Mouse (Mus musculus) urinary bladder, postnatal 36 days (tissue): ENCODE results near the gene Olfr1189.
"Not testable (repeated sequence)": the region's sequence is repeated elsewhere in the genome, so short reads cannot be mapped to it uniquely, and the experiment has no call there.

Experiments
- DNase-seq, 2 experiments: peaks; one replicate each; pipeline ENCODE4 v3.0.0; 2022; ENCODE audit warnings: low spot score in 2 of 2, mixed read lengths in 1 of 2

Olfr1189 gene

DNA sequence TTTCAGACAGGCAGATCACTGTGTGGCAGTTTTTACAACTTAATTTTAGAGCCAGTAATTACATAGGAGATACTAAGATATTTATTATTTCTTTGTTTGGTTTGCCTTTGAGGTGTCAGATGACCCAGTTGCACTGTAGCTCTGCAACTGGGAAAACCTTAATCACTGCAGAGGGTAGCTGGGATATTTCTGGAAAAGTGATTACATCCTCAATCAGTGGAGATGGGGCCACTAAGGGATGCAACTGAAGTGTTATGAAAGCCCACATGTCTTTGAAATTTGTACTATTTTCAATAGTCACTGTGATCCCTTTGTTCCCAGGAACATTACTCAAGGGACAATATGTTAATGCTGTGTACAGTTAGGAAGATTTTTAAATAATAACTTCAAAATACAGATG, at the start of gene Olfr1189:
Gene Olfr1189, plus strand, starts transcription at position 301 of the 400 bp plus-strand sequence.
- DNase-seq: no peak

DNA sequence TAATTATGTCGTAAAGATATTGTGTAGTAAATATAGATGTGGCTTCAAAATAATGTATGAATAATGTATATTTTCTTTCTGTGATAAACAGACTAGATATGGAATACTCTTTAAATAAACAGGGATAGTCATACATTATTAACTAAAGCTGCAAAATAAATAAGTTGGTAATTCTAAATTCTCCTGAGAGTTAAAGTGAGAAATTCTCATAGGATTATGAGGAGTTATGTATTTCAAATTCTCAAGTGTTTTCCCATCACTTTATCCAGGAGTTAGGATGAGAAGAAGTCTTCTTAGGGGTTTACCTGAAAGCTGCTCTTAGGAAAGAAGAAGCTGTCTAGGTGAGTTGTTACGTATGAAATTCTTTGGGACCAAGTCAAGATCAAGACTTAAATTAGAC, 29.6 kb upstream of the Olfr1189 start, which contains the start of gene Olfr1188:
Gene Olfr1188, plus strand, starts transcription at position 301 of the 400 bp plus-strand sequence.
- DNase-seq: no peak

DNA sequence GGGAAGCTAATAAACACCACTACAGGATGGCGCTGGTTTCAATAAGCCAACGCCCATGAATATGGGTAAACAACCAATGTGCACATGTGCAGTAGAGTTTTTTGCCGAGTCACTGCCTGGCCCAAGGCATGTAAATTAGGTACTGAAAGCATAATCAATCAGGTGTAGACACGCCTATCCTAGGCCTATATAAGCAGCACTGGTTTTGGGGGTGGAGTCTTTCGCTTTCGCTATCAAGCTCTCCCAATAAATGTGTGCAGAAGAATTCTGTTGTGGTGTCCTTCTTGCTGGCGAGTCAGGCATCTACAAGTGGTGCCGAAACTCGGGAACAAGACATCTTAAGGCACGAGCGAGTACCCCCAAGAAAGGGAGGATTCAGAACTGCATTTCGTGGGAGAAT, 13.6 kb upstream of the Olfr1189 start:
- not testable (repeated sequence) for DNase-seq

DNA sequence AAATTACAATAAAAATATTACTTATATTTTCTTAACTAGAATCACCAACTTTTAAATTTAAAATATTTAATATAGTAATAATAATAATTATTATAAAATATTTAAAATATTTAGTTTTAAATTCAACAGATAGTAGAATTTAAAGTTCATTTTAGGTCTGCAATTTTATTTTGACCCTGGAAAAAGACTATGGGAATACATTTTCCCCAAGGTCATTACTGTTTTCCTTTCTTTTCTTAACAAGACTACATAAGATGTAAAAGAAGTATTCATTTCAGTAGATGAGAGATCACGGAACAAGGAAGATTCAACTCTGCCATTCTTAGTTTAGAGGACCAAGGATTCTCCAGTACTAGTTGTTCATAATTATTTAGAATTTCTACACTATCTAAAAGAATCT, 54.0 kb downstream of the Olfr1189 start, which contains the start of gene Olfr1191-ps1:
Gene Olfr1191-ps1, plus strand, starts transcription at position 301 of the 400 bp plus-strand sequence.
- DNase-seq: not testable (repeated sequence)
